Mouse (Mus musculus) lung, postnatal 36 days (tissue): Measurements from ENCODE around the gene Kcnd1.

ENCODE experiments used
- DNase-seq: peaks from one replicate; pipeline ENCODE4 v3.0.0; 2022; ENCODE audit warnings: mixed read lengths

Gene Kcnd1

DNA sequence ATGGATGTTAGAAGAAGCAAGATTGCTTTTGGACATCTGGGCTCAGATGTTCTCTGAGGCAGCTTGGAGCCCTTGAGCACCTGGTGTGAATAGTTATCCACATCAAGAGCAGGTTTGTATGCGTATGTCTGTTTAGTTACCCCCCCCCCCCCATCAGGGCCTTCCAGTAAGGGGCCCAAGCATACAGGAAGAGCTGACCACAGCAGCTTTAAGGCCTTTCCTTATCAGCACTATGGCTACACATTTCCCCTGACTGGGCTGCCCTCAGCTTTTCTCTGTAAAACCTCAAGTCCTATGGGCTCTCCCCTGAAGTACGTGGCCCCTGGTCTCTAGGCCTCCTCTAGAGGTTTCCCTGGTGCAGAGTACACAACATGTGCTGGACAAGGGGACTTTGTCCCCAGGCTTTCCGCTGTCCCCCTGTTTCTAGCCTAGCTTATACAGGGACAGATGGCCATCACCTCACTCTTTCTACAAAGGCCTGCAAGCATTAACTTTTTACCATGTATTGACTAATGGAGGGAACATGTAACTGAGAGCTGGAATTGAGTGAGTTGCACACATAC, 37.2 kb downstream of the Kcnd1 start:
- no peak for DNase-seq

DNA sequence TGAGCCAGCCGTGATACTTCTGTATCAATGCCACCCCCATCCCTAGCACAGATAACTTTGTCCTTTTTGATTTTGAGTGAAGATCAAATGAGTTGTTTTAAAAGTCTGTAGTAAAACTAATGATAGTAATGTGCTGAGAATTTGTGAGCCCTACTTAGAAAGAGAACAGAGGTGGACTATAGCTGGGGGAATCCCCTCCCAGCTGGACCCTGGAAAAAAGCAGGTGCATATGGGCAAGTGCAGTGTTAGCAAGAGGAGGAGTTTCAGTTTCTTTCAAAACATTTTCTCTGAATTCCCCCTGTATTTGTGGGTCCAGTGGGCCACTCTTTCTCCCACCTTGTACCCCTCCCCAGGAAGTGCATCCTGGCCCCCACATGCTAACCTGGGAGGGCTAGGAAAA, 41.1 kb downstream of the Kcnd1 start:
- DNase-seq, result no peak

DNA sequence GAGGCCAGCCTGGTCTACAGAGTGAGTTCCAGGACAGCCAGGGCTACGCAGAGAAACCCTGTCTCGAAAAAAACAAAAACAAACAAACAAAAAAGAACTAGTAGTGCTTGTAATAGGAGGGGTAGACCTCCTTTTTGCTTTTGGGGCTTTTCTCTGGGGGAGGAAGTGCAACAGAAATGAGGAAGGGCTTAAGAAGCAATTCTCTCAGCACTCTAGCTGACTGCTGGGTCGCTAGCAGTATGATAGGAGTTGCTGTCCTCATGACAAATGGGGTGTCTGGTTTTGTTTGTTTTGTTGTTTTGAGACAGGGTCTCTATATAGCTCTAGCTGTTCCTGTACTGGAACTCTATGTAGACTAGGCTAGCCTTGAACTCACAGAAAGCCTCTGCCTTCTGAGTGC, 42.5 kb downstream of the Kcnd1 start:
- DNase-seq, result no peak

DNA sequence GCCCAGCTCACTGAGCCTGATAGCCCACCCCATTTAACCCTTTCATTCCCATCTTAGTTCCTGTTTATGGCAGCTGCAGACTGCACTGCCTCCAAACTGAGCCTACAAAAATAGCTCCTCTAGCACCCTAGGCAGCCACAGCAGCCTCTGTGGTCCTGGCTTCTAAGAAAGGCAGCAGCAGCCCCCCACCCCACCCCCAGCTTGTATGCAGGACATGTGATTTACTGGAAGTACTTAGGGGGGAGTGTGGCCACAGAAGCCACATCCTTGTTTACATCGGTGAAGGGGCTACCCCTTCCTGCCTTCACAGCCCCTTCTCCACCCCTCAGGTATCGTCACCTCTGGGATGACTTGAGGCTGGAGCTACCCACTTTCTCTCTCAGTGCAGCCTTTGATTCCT, 43.3 kb downstream of the Kcnd1 start:
- DNase-seq, result no peak

DNA sequence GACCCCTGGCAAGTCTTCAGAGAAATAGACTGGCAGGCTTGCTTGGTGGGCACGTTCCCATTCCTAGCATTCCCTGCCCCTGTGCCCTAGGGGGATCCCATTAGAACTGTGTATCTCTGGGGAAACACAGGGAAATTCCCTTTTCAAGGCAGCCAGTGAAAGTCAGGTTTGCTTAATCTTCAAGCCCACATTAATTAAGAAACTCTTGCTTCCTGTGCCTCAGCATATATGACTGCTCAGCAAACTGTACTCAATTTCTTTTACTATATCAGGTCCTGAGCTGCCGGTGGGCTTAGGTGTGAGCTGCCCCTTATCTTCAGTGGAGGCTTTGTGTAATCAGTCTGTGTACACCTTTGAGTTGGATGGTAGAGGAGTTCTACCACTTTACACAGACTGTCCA, 43.7 kb downstream of the Kcnd1 start:
- DNase-seq, result no peak

DNA sequence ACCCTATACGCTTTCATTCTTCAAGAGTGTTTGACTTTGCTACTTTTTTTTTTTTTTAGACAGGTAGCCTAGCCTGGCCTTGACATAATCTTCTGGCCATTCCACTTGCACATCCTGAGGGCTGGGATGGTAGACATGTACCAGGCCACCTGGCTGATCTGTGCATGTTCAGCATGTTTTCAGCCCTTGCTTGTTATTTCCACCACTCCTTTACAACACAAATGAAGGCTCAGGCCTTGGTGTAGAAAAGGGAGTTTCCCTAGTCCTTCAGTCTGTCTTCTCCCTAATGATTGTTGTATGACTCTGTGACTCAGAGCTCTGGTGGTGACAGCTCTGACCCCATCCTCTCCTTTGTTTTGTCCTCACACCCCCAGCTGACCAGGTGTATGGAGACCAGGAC, 45.1 kb downstream of the Kcnd1 start:
- no peak for DNase-seq

DNA sequence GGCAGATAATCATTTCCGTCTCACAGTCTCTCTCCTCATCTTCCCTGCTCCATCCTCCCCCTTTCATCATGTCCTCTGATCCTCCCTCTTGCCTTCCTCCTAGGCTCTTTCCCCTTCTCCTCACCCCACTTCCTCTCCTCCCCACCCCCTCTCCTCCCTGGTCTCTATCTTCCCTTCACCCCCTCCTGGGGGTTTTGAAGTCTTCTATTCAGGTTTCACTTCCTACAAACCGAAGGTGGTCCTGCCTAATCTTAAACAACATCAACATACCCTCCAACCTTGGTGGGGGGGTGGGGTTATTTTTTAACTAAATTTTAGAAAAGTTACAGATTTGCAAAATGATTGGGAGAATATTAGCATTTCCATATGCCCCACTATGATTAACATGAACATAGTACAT, 46.4 kb downstream of the Kcnd1 start:
- no peak for DNase-seq

DNA sequence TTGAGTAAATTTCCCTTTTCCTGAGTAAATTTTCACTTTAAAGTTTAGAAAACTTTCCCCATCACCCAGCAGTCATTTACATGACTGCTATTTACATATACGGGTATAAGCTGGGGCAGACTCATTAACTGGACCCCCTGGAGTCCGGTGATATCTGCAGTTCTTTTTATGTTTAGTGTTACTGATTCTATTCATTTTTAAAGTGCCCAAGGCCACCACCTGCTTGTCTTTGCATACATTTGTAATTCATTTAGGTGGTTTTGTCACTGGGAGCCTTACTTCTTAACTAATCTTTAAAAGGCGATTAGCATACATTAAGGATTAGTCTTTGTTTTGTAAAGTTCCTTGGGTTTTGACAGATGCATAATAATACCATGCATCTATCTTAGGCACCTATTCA, 47.7 kb downstream of the Kcnd1 start:
- DNase-seq, result no peak

DNA sequence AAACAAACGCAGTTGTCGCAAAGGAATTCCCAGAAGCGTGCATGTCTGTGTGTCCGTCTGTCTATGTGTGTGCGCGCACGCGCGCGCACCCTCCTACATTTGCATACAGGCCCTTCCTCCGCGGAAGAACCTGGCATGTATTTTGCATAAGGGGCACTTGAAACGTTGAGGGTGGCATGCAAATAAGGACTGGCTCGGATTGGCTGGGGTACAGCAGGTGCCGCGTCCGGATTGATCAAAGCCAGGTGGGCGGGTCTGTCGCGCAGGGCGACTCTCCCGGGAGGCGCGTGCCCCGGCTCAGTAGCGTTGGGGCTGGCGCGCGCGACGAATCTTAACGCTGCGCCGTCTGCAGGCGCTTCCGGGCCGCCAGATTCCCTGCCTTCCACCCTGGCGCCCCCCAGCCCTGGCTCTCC, 55.9 kb downstream of the Kcnd1 start, which contains the start of gene Pim2:
Pim2 (plus strand) TSS at position 256 of the 413 bp plus-strand sequence.
- peak; percentile 91 for DNase-seq

DNA sequence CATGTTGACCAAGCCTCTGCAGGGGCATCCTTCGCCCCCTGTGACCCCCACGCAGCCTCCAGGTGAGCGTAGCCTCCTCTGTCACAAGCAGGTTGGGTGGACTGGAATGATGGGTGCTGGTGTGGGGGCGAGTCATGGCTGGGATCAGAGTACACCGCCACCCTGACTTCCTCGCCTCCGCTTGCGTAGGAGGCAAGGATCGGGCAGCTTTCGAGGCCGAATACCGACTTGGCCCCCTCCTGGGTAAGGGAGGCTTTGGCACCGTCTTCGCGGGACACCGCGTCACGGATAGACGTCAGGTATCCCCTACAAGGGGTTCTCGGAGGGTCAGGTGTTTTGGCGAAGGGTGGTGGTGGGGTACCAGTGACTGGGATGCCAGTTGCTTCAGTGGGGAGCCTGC, 56.4 kb downstream of the Kcnd1 start:
- DNase-seq, result no peak

DNA sequence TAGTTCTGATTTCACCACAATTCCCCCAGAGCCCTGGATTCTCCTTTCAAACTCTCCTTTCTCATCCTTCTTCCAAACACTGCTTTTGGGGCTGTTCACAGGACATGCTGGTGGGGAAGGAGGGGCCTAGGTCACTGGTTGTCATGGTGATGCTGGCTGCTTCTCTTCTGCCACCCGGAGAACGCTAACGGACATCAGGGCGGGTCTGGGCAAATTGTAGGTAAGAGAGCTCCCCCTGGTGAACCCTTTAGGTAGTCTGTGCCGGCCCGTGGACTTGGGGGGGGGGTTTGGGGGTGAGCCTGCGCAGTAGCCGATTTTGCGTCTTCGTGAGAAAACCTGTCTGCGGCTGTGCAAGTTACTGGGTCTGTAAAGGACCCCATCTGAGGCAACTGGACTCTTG, 57.7 kb downstream of the Kcnd1 start:
- DNase-seq, result peak; percentile 80

DNA sequence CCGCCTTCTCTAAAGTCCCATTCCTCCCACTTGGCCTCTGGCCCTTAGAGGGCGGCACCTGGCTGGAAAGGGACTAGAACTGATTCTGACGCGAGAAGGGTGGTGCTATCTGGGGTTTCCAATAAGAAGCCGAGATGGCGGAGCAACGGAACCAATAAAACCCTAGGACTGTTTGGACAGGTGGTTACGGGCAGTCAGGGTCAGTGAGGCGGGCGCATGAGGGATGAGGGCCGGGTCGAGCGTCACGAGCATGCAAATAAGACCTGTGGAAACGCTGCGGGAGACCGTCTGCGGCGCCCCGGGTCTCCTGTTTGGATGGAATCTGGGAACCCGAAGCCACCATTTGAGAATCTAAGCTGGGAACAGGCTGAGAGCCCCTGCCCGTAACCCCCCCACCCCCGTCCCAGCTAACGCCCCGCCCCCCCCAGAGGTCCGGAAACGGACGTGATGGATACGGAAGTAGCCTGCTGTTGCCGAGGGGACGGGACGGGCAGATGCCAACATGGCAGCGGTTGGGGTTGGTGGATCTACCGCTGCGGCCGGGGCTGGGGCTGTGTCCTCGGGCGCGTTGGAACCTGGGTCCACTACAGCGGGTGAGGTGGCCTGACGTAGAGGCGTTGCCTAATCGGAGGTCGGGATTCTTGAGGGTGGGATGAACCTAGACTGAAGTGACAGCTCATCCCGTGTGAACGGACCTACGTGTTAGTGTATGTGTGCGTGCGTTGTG, 61.9 kb downstream of the Kcnd1 start, which contains the start of gene Slc35a2:
Slc35a2 (plus strand) TSS at position 188 of the 727 bp plus-strand sequence.
- peak; percentile 95 for DNase-seq
